ENCODE assay signal across 8 mouse cellular contexts in the genomic region with DNA sequence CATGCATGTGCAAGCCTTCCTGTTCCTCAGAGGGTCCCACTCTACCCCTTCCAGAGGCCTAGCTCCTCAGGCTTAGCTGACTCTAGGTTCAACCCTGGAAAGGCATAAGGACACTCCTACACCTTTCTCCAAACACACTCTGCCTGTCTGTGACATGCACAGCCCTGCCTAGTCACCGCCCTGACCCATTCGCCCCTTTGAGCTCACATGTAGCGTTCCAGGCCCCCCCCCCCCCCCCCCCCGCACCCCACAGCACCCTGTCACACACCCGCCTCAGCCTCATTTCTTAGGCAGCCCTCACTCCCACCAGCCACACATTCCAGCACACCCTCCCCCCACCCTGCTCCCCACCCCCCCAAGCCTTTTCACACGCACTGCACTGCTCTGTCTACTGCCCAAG. TPM values are rescaled to one million over a fixed set of nuclear protein-coding genes. Genes with fewer than 3 reads are reported as not detected.
DNase-seq lines count a peak whose midpoint lies in the region; ATAC-seq and TF ChIP-seq lines count a peak whose summit lies in the region.

No protein-coding gene starts in this region.

- no peak for DNase-seq in heart, adult 2 months
- DNase-seq in ES-E14 (ENCODE audit: low read depth, low spot score), result no peak
- DNase-seq in midbrain, embryonic 10.5 days (ENCODE audit: low spot score), result no peak
- DNase-seq in left cerebral cortex, adult 11 months (ENCODE audit: low spot score), result no peak
- no peak for DNase-seq in urinary bladder, adult 2 months (ENCODE audit: low spot score)
- no peak for DNase-seq in right cerebral cortex, postnatal 25 days

- no peak for TF ChIP-seq POLR2A in heart, adult 2 months (IDR thresholded peaks at IDR 0.05; ENCODE audit: insufficient read depth, low read depth, low read length)

- in situ Hi-C loops in ES-E14 (cut with MboI; ENCODE audit: low sequenced_read_pairs in 2 of 2, unreplicated experiment in 2 of 2), result loop anchor here in 1 of 2 experiments (25.0 kb wide), 1 partner anchor 267 kb away; a partner anchor contains a TSS

- no peaks in the 10 kb centered on the region for H3K27me3 ChIP-seq in heart, embryonic 14.5 days (ENCODE audit: control insufficient read depth, insufficient read depth, low read length)
- no peaks in the 10 kb centered on the region for H3K27me3 ChIP-seq in heart, adult 2 months (ENCODE audit: control insufficient read depth, insufficient read depth, low read length)
- no peaks in the 10 kb centered on the region for H3K27me3 ChIP-seq in forebrain, embryonic 15.5 days
- 0 out of 2 replicates have a peak, but pooled peaks cover 5% of the 10 kb centered on the region for H3K27me3 ChIP-seq in midbrain, embryonic 10.5 days (ENCODE audit: low read depth, poor library complexity, severe bottlenecking)

- intact Hi-C loops in heart, adult 2 months (cut with DNase I), result loop anchor here (2.0 kb wide), 1 partner anchor 14 kb away; no protein-coding TSS in a partner anchor

- no peak overlapping the region for H3K4me3 ChIP-seq in heart, embryonic 14.5 days (ENCODE audit: control insufficient read depth in 1 of 2, insufficient read depth in 1 of 2, low read depth in 1 of 2, low read length in 2 of 2)
- H3K4me3 ChIP-seq in heart, adult 2 months, result no peak overlapping the region
- H3K4me3 ChIP-seq in ES-E14 (ENCODE audit: insufficient read depth in 1 of 2, low read depth in 1 of 2, low read length in 2 of 2, poor library complexity in 1 of 2, severe bottlenecking in 1 of 2), result no peak overlapping the region; a peak in 2 of 4 replicates
- H3K4me3 ChIP-seq in forebrain, embryonic 15.5 days, result no peak overlapping the region
- peak overlapping the region; percentile 44 for H3K4me3 ChIP-seq in midbrain, embryonic 10.5 days

- TF ChIP-seq EP300 in heart, adult 2 months (IDR thresholded peaks at IDR 0.05; ENCODE audit: insufficient read depth, low read depth, low read length), result no peak

- no peak for ATAC-seq in heart, embryonic 14.5 days (ENCODE audit: insufficient number of reproducible peaks, insufficient read depth, low FRiP score, low read depth)
- ATAC-seq in forebrain, embryonic 15.5 days (replicated peaks), result no peak

- H3K4me2 ChIP-seq in heart, embryonic 14.5 days (ENCODE audit: low read length), result no peak overlapping the region
- 0 out of 2 replicates have a peak overlapping the region, but pooled peaks have one; percentile 42 for H3K4me2 ChIP-seq in forebrain, embryonic 15.5 days (replicated peaks)

- peaks cover 16% of the 10 kb centered on the region; the same call in 1 of the 2 replicates for H3K36me3 ChIP-seq in heart, embryonic 14.5 days (ENCODE audit: control insufficient read depth, insufficient read depth, low read length)
- 0 out of 2 replicates have a peak, but pooled peaks cover 3% of the 10 kb centered on the region for H3K36me3 ChIP-seq in heart, adult 2 months (ENCODE audit: control insufficient read depth, insufficient read depth, low read length)
- peaks cover 3% of the 10 kb centered on the region for H3K36me3 ChIP-seq in ES-E14 (ENCODE audit: control insufficient read depth, insufficient read depth, low read length, poor library complexity, severe bottlenecking)
- no peaks in the 10 kb centered on the region for H3K36me3 ChIP-seq in forebrain, embryonic 15.5 days
- H3K36me3 ChIP-seq in midbrain, embryonic 10.5 days, result peaks cover 6% of the 10 kb centered on the region; the same call in 1 of the 2 replicates

- H3K79me2 ChIP-seq in heart, adult 2 months (replicated peaks; ENCODE audit: control insufficient read depth, insufficient read depth, low read length), result peaks cover 19% of the 10 kb centered on the region

- TF ChIP-seq CTCF in heart, adult 2 months (IDR thresholded peaks at IDR 0.05), result no peak

- no peaks in the 10 kb centered on the region for H3K9me3 ChIP-seq in heart, embryonic 14.5 days (ENCODE audit: control insufficient read depth, low read length)
- no peaks in the 10 kb centered on the region for H3K9me3 ChIP-seq in ES-E14 (ENCODE audit: control insufficient read depth, insufficient read depth, low read depth, low read length)
- no peaks in the 10 kb centered on the region for H3K9me3 ChIP-seq in forebrain, embryonic 15.5 days
- H3K9me3 ChIP-seq in midbrain, embryonic 10.5 days (replicated peaks), result no peaks in the 10 kb centered on the region

- H3K27ac ChIP-seq in heart, embryonic 14.5 days (replicated peaks in 1 of 2; ENCODE audit: control insufficient read depth in 1 of 2, insufficient read depth in 1 of 2, low read depth in 2 of 2, low read length in 2 of 2), result peak overlapping the region in 1 of 2 experiments; percentile 37; a peak in 1 of 4 replicates
- no peak overlapping the region for H3K27ac ChIP-seq in heart, adult 2 months
- 0 out of 2 replicates have a peak overlapping the region, but pooled peaks have one; percentile 13 for H3K27ac ChIP-seq in ES-E14 (ENCODE audit: insufficient read depth, low read depth, low read length, poor library complexity, severe bottlenecking)
- H3K27ac ChIP-seq in forebrain, embryonic 15.5 days (replicated peaks), result peak overlapping the region; percentile 73
- peak overlapping the region; percentile 87 for H3K27ac ChIP-seq in midbrain, embryonic 10.5 days (replicated peaks)

- WGBS in heart, embryonic 14.5 days, result 47% methylated on average over 5 of the region's 6 CpGs
- WGBS in heart, adult 2 months, result 65% methylated on average over 5 of the region's 6 CpGs
- 32% methylated on average over 4 of the region's 6 CpGs for WGBS in forebrain, embryonic 15.5 days
- 18% methylated on average over 5 of the region's 6 CpGs for WGBS in midbrain, embryonic 10.5 days

- H3K9ac ChIP-seq in heart, embryonic 14.5 days (ENCODE audit: low read length), result peak overlapping the region; percentile 53
- H3K9ac ChIP-seq in heart, adult 2 months (ENCODE audit: low read depth, low read length), result no peak overlapping the region
- H3K9ac ChIP-seq in ES-E14 (ENCODE audit: insufficient read depth, low read depth, low read length, poor library complexity, severe bottlenecking), result no peak overlapping the region
- 0 out of 2 replicates have a peak overlapping the region, but pooled peaks have one; percentile 32 for H3K9ac ChIP-seq in forebrain, embryonic 15.5 days (replicated peaks)

- H3K4me1 ChIP-seq in heart, embryonic 14.5 days (ENCODE audit: control insufficient read depth in 2 of 2, insufficient read depth in 2 of 2, low read length in 2 of 2), result peaks cover 77 to 91% of the 10 kb centered on the region in 2 experiments
- peaks cover 34% of the 10 kb centered on the region for H3K4me1 ChIP-seq in heart, adult 2 months (ENCODE audit: control insufficient read depth, insufficient read depth, low read length)
- peaks cover 19 to 55% of the 10 kb centered on the region in 2 experiments for H3K4me1 ChIP-seq in ES-E14 (ENCODE audit: control insufficient read depth in 2 of 2, insufficient read depth in 2 of 2, low read length in 2 of 2, poor library complexity in 1 of 2)
- peaks cover 99% of the 10 kb centered on the region for H3K4me1 ChIP-seq in forebrain, embryonic 15.5 days
- H3K4me1 ChIP-seq in midbrain, embryonic 10.5 days, result peaks cover 97% of the 10 kb centered on the region

TF ChIP-seq in ES-E14, 5 proteins besides CTCF, POLR2A, EP300 and RAD21:
- TF ChIP-seq ZNF384 (IDR thresholded peaks at IDR 0.05; ENCODE audit: low read depth, low read length), result no peak
- no peak for TF ChIP-seq MAFK (IDR thresholded peaks at IDR 0.05; ENCODE audit: insufficient read depth, low read depth, low read length)
- TF ChIP-seq CHD2 (IDR thresholded peaks at IDR 0.05; ENCODE audit: low read depth, low read length), result no peak
- no peak for TF ChIP-seq ZC3H11A (IDR thresholded peaks at IDR 0.05; ENCODE audit: borderline replicate concordance, low read depth, low read length)
- TF ChIP-seq HCFC1 (IDR thresholded peaks at IDR 0.05; ENCODE audit: borderline replicate concordance, insufficient read depth, low read length), result no peak
TF ChIP-seq in ES-E14: peak in this region for 0.

RNA-seq across cellular contexts. Expression of a gene that starts 9.7 kb away (rescaled TPM):
- polyA plus RNA-seq in heart, embryonic 14.5 days (2014; fragmentation: Nextera tagmentation; extraction: Ambion mirVana), result 7.1 and 9.0 TPM in 2 replicates
- total RNA-seq in heart, adult 2 months (2021), result 10 to 100 TPM; 42.6 to 50.9 TPM
- 19.5 and 21.8 TPM in 2 replicates for polyA plus RNA-seq in heart, adult 2 months (2012; rRNA removed)
- total RNA-seq in ES-E14 (2012; rRNA removed), result 61.8 and 88.9 TPM in 2 replicates
- 14.2 and 17.0 TPM in 2 replicates for polyA plus RNA-seq in forebrain, embryonic 15.5 days (2015; fragmentation: Nextera tagmentation; extraction: Ambion mirVana)
- 5.7 and 5.8 TPM in 2 replicates for polyA plus RNA-seq in midbrain, embryonic 10.5 days (2016; fragmentation: Nextera tagmentation; extraction: Ambion mirVana)
- 5.3 and 13.3 TPM in 2 replicates for polyA plus RNA-seq in urinary bladder, adult 2 months (2012; rRNA removed)

RNA-seq across cellular contexts. Expression of a gene that starts 46.8 kb away (rescaled TPM):
- polyA plus RNA-seq in heart, embryonic 14.5 days (2014; fragmentation: Nextera tagmentation; extraction: Ambion mirVana), result 0.18 and 0.74 TPM in 2 replicates
- total RNA-seq in heart, adult 2 months (2021), result under 1 TPM; 0.43 to 0.47 TPM
- polyA plus RNA-seq in heart, adult 2 months (2012; rRNA removed), result 0.73 and 1.7 TPM in 2 replicates
- total RNA-seq in ES-E14 (2012; rRNA removed), result 1.3 and 1.8 TPM in 2 replicates
- polyA plus RNA-seq in forebrain, embryonic 15.5 days (2015; fragmentation: Nextera tagmentation; extraction: Ambion mirVana), result 0.06 TPM in 1 of 2 replicates, not detected in the other
- 0.05 and 0.10 TPM in 2 replicates for polyA plus RNA-seq in midbrain, embryonic 10.5 days (2016; fragmentation: Nextera tagmentation; extraction: Ambion mirVana)
- 1.3 and 1.8 TPM in 2 replicates for polyA plus RNA-seq in urinary bladder, adult 2 months (2012; rRNA removed)

Comparison
In these comparisons a context has a peak if more than half of its experiments do, and no peak if none do; other contexts are left out.
1. H3K9ac ChIP-seq: peak in heart, embryonic 14.5 days (single experiment) and forebrain, embryonic 15.5 days (single experiment); none in heart, adult 2 months (single experiment) and ES-E14 (single experiment).